Mouse (Mus musculus): ENCODE measurements at regions not wholly inside any gene's neighbourhood (a gene's known extent, or its start where the extent isn't known, plus 50 kb on each side); places are given as distances from the start of the nearest gene placed in this dataset.

- 44% methylated on average over 1 of the region's 1 CpGs for WGBS
- Histone ChIP-seq H3K36me3 (ENCODE audit: control insufficient read depth, insufficient read depth, low read length) (no peaks in the 10 kb centered on the region), H3K4me2 (replicated peaks; ENCODE audit: low read depth, low read length) (no peak overlapping the region), H3K4me3 (ENCODE audit: low read length) (no peak overlapping the region), H3K9ac (ENCODE audit: low read depth, low read length) (no peak overlapping the region), H3K4me1 (ENCODE audit: control insufficient read depth, insufficient read depth, low read length) (no peaks in the 10 kb centered on the region), H3K9me3 (ENCODE audit: control insufficient read depth, low read length) (no peaks in the 10 kb centered on the region), H3K27ac (ENCODE audit: low read depth, low read length) (no peak overlapping the region), H3K27me3 (ENCODE audit: control insufficient read depth, insufficient read depth, low read length) (no peaks in the 10 kb centered on the region)
- no peak for ATAC-seq (ENCODE audit: low FRiP score, low TSS enrichment)
These were observed 1171.1 kb downstream of the Efnb2 start for GRCm38 (mm10) chr8:7489948-7490347.

- H3K27ac ChIP-seq (ENCODE audit: low read depth, low read length), result no peak overlapping the region
- WGBS, result 48% methylated on average over 7 of the region's 7 CpGs
These were observed 1188.8 kb downstream of the Efnb2 start for GRCm38 (mm10) chr8:7472153-7472796.

GRCm38 (mm10) chr8:7469261-7469660 is 1191.8 kb downstream of the Efnb2 start:
- H3K27me3 ChIP-seq (ENCODE audit: control insufficient read depth, insufficient read depth, low read length), result no peaks in the 10 kb centered on the region
- H3K27ac ChIP-seq (ENCODE audit: low read depth, low read length), result no peak overlapping the region
- ATAC-seq (ENCODE audit: low FRiP score, low TSS enrichment), result no peak
- no peak overlapping the region for H3K4me2 ChIP-seq (replicated peaks; ENCODE audit: low read depth, low read length)
- no peaks in the 10 kb centered on the region for H3K4me1 ChIP-seq (ENCODE audit: control insufficient read depth, insufficient read depth, low read length)
- no peak overlapping the region for H3K4me3 ChIP-seq (ENCODE audit: low read length)
- no peaks in the 10 kb centered on the region for H3K9me3 ChIP-seq (ENCODE audit: control insufficient read depth, low read length)
- H3K36me3 ChIP-seq (ENCODE audit: control insufficient read depth, insufficient read depth, low read length), result no peaks in the 10 kb centered on the region
- H3K9ac ChIP-seq (ENCODE audit: low read depth, low read length), result no peak overlapping the region
- WGBS, result 89% methylated on average over 4 of the region's 4 CpGs

More at GRCm38 (mm10) chr8:7472153-7472796, 1188.8 kb downstream of the Efnb2 start:
- H3K4me3 ChIP-seq (ENCODE audit: low read length), result no peak overlapping the region
- H3K27me3 ChIP-seq (ENCODE audit: control insufficient read depth, insufficient read depth, low read length), result no peaks in the 10 kb centered on the region
- H3K9ac ChIP-seq (ENCODE audit: low read depth, low read length), result no peak overlapping the region
- no peaks in the 10 kb centered on the region for H3K36me3 ChIP-seq (ENCODE audit: control insufficient read depth, insufficient read depth, low read length)
- H3K4me1 ChIP-seq (ENCODE audit: control insufficient read depth, insufficient read depth, low read length), result no peaks in the 10 kb centered on the region
- ATAC-seq (ENCODE audit: low FRiP score, low TSS enrichment), result no peak
- H3K4me2 ChIP-seq (replicated peaks; ENCODE audit: low read depth, low read length), result no peak overlapping the region
- no peaks in the 10 kb centered on the region for H3K9me3 ChIP-seq (ENCODE audit: control insufficient read depth, low read length)

GRCm38 (mm10) chr8:7462798-7463197 is 1198.2 kb downstream of the Efnb2 start:
- Histone ChIP-seq H3K4me2 (replicated peaks; ENCODE audit: low read depth, low read length) (no peak overlapping the region), H3K36me3 (ENCODE audit: control insufficient read depth, insufficient read depth, low read length) (no peaks in the 10 kb centered on the region), H3K4me3 (ENCODE audit: low read length) (no peak overlapping the region), H3K27me3 (ENCODE audit: control insufficient read depth, insufficient read depth, low read length) (no peaks in the 10 kb centered on the region), H3K9me3 (ENCODE audit: control insufficient read depth, low read length) (no peaks in the 10 kb centered on the region), H3K4me1 (ENCODE audit: control insufficient read depth, insufficient read depth, low read length) (no peaks in the 10 kb centered on the region), H3K9ac (ENCODE audit: low read depth, low read length) (no peak overlapping the region), H3K27ac (ENCODE audit: low read depth, low read length) (no peak overlapping the region)
- no peak for ATAC-seq (ENCODE audit: low FRiP score, low TSS enrichment)
- WGBS, result 67% methylated on average over 1 of the region's 1 CpGs

- H3K4me1 ChIP-seq (ENCODE audit: control insufficient read depth, insufficient read depth, low read length), result no peaks in the 10 kb centered on the region
- no peak overlapping the region for H3K27ac ChIP-seq (ENCODE audit: low read depth, low read length)
- no peak overlapping the region for H3K4me2 ChIP-seq (replicated peaks; ENCODE audit: low read depth, low read length)
- no peaks in the 10 kb centered on the region for H3K27me3 ChIP-seq (ENCODE audit: control insufficient read depth, insufficient read depth, low read length)
- H3K9me3 ChIP-seq (ENCODE audit: control insufficient read depth, low read length), result no peaks in the 10 kb centered on the region
- H3K9ac ChIP-seq (ENCODE audit: low read depth, low read length), result no peak overlapping the region
- no peak overlapping the region for H3K4me3 ChIP-seq (ENCODE audit: low read length)
- no peak for ATAC-seq (ENCODE audit: low FRiP score, low TSS enrichment)
- no peaks in the 10 kb centered on the region for H3K36me3 ChIP-seq (ENCODE audit: control insufficient read depth, insufficient read depth, low read length)
These were observed 1211.7 kb downstream of the Efnb2 start for GRCm38 (mm10) chr8:7449361-7449760.

GRCm38 (mm10) chr8:7447026-7447425 is 1214.0 kb downstream of the Efnb2 start:
- Histone ChIP-seq H3K4me1 (ENCODE audit: control insufficient read depth, insufficient read depth, low read length) (no peaks in the 10 kb centered on the region), H3K4me2 (replicated peaks; ENCODE audit: low read depth, low read length) (no peak overlapping the region), H3K27ac (ENCODE audit: low read depth, low read length) (no peak overlapping the region), H3K4me3 (ENCODE audit: low read length) (no peak overlapping the region), H3K9ac (ENCODE audit: low read depth, low read length) (no peak overlapping the region), H3K9me3 (ENCODE audit: control insufficient read depth, low read length) (no peaks in the 10 kb centered on the region), H3K36me3 (ENCODE audit: control insufficient read depth, insufficient read depth, low read length) (no peaks in the 10 kb centered on the region), H3K27me3 (ENCODE audit: control insufficient read depth, insufficient read depth, low read length) (no peaks in the 10 kb centered on the region)
- WGBS, result 32% methylated on average over 1 of the region's 1 CpGs
- no peak for ATAC-seq (ENCODE audit: low FRiP score, low TSS enrichment)

- Histone ChIP-seq H3K36me3 (ENCODE audit: control insufficient read depth, insufficient read depth, low read length) (no peaks in the 10 kb centered on the region), H3K4me3 (ENCODE audit: low read length) (no peak overlapping the region), H3K4me2 (replicated peaks; ENCODE audit: low read depth, low read length) (no peak overlapping the region), H3K9me3 (ENCODE audit: control insufficient read depth, low read length) (no peaks in the 10 kb centered on the region), H3K9ac (ENCODE audit: low read depth, low read length) (no peak overlapping the region), H3K27me3 (ENCODE audit: control insufficient read depth, insufficient read depth, low read length) (no peaks in the 10 kb centered on the region), H3K27ac (ENCODE audit: low read depth, low read length) (no peak overlapping the region), H3K4me1 (ENCODE audit: control insufficient read depth, insufficient read depth, low read length) (no peaks in the 10 kb centered on the region)
- ATAC-seq (ENCODE audit: low FRiP score, low TSS enrichment), result 0 out of 2 replicates have a peak, but pooled peaks have one; percentile 6
These were observed 1220.2 kb downstream of the Efnb2 start for GRCm38 (mm10) chr8:7440829-7441228.

GRCm38 (mm10) chr8:7440278-7440684 is 1220.8 kb downstream of the Efnb2 start:
- WGBS, result 14% methylated on average over 4 of the region's 4 CpGs
- Histone ChIP-seq H3K27me3 (ENCODE audit: control insufficient read depth, insufficient read depth, low read length) (no peaks in the 10 kb centered on the region), H3K4me1 (ENCODE audit: control insufficient read depth, insufficient read depth, low read length) (no peaks in the 10 kb centered on the region), H3K4me3 (ENCODE audit: low read length) (no peak overlapping the region), H3K9me3 (ENCODE audit: control insufficient read depth, low read length) (no peaks in the 10 kb centered on the region), H3K27ac (ENCODE audit: low read depth, low read length) (no peak overlapping the region), H3K9ac (ENCODE audit: low read depth, low read length) (no peak overlapping the region), H3K36me3 (ENCODE audit: control insufficient read depth, insufficient read depth, low read length) (no peaks in the 10 kb centered on the region), H3K4me2 (replicated peaks; ENCODE audit: low read depth, low read length) (no peak overlapping the region)
- peak; percentile 86; the same call in 1 of the 2 replicates for ATAC-seq (ENCODE audit: low FRiP score, low TSS enrichment)

GRCm38 (mm10) chr8:7439869-7440268 is 1221.2 kb downstream of the Efnb2 start:
- no peak overlapping the region for H3K27ac ChIP-seq (ENCODE audit: low read depth, low read length)
- WGBS, result 44% methylated on average over 3 of the region's 3 CpGs

More at GRCm38 (mm10) chr8:7439869-7440268, 1221.2 kb downstream of the Efnb2 start:
- Histone ChIP-seq H3K9ac (ENCODE audit: low read depth, low read length) (no peak overlapping the region), H3K4me3 (ENCODE audit: low read length) (no peak overlapping the region), H3K36me3 (ENCODE audit: control insufficient read depth, insufficient read depth, low read length) (no peaks in the 10 kb centered on the region), H3K27me3 (ENCODE audit: control insufficient read depth, insufficient read depth, low read length) (no peaks in the 10 kb centered on the region), H3K4me1 (ENCODE audit: control insufficient read depth, insufficient read depth, low read length) (no peaks in the 10 kb centered on the region), H3K4me2 (replicated peaks; ENCODE audit: low read depth, low read length) (no peak overlapping the region), H3K9me3 (ENCODE audit: control insufficient read depth, low read length) (no peaks in the 10 kb centered on the region)
- ATAC-seq (ENCODE audit: low FRiP score, low TSS enrichment), result no peak

Data from kidney, embryonic 14.5 days (tissue).